Mouse (Mus musculus) G1E (cell line): Measurements from ENCODE around the gene Alox12b.

Experiments used
- CTCF ChIP-seq: IDR thresholded peaks from 2 replicates; pipeline ENCODE4 v1.5.1; 2012; ENCODE audit warnings: low read depth, low read length, inconsistent platforms, mixed read lengths
- GATA1 ChIP-seq: IDR thresholded peaks from 2 replicates; pipeline ENCODE4 v1.6.1; 2012; ENCODE audit warnings: borderline replicate concordance, low read length, inconsistent platforms, mixed read lengths

DNA sequence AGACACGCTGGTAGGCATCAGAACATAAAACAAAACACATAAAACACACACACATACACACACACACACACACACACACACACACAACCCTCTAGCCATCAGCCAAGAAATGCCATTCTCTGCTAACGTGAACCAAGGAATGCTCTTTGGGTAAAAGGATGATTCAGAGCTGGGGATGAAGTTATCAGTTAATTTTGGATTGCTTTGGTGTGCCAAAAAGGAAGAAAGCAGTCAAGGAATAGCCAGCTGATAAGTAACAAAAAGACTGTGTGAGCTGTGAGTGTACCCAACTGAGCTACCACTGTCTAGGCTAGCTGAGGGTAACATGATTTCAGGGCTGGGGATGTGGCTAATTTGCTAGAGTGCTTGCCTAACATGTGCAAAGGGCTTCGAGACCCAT lies 42.8 kb upstream of the Alox12b start:
- TF ChIP-seq CTCF: no peak
- TF ChIP-seq GATA1: no peak
